Mouse (Mus musculus): ENCODE measurements around the gene Gfra1.

- no peak for TF ChIP-seq CTCF (IDR thresholded peaks at IDR 0.05; ENCODE audit: extremely low read depth, insufficient read depth, insufficient read length, insufficient replicate concordance)
- TF ChIP-seq POLR2A (IDR thresholded peaks at IDR 0.05; ENCODE audit: low read depth, low read length) = no peak
Observed at GRCm38 (mm10) chr19:58500049-58500448, 44.3 kb upstream of the Gfra1 start.

Measured in spleen, adult 2 months (tissue).